Mouse (Mus musculus) heart, postnatal 0 days (tissue): Measurements from ENCODE around the gene Hmgb1. TPM values are rescaled to one million over a fixed set of nuclear protein-coding genes. Genes with fewer than 3 reads are reported as not detected.

Experiments used
- ATAC-seq: fragments of 200-750 bp; cut with Nextera tagmentation; 2 replicates; pipeline ENCODE4 v1.8.0; 2017; ENCODE audit warnings: low read depth, moderate number of reproducible peaks, moderate library complexity; ENCODE audit not compliant: insufficient read depth
- DNase-seq: peaks from one replicate; pipeline ENCODE4 v3.0.0-alpha.2; 2016; ENCODE audit warnings: low spot score
- H3K27ac ChIP-seq: fragments of 300-500 bp; sonication (generic); 2 replicates; pipeline ENCODE4 v1.5.1; 2014; ENCODE audit warnings: low read depth, mild to moderate bottlenecking
- H3K27me3 ChIP-seq: fragments of 300-500 bp; sonication (generic); 2 replicates; pipeline ENCODE4 v1.6.1; 2014; ENCODE audit warnings: low read length, mixed read lengths; ENCODE audit not compliant: control insufficient read depth, insufficient read depth
- H3K36me3 ChIP-seq: fragments of 300-500 bp; sonication (generic); replicated peaks from 2 replicates; pipeline ENCODE4 v1.6.1; 2014; ENCODE audit warnings: low read length, mixed read lengths; ENCODE audit not compliant: control insufficient read depth, insufficient read depth
- H3K4me1 ChIP-seq: fragments of 300-500 bp; sonication (generic); 2 replicates; pipeline ENCODE4 v1.6.1; 2014; ENCODE audit warnings: antibody characterized with exemption; ENCODE audit not compliant: control insufficient read depth, insufficient read depth
- H3K4me2 ChIP-seq: fragments of 300-500 bp; sonication (generic); 2 replicates; pipeline ENCODE4 v1.6.1; 2014; ENCODE audit warnings: low read depth, mild to moderate bottlenecking, low read length, moderate library complexity
- H3K4me3 ChIP-seq: fragments of 300-500 bp; sonication (generic); 2 replicates; pipeline ENCODE4 v1.5.1; 2014; ENCODE audit warnings: low read depth, low read length
- H3K9ac ChIP-seq: fragments of 300-500 bp; sonication (generic); replicated peaks from 2 replicates; pipeline ENCODE4 v1.6.1; 2014; ENCODE audit warnings: low read depth, low read length, mixed read lengths
- H3K9me3 ChIP-seq: fragments of 300-500 bp; sonication (generic); replicated peaks from 2 replicates; pipeline ENCODE4 v1.6.1; 2016; ENCODE audit warnings: low read length; ENCODE audit not compliant: control insufficient read depth
- CTCF ChIP-seq: IDR thresholded peaks from 2 replicates; pipeline ENCODE4 v1.5.1; 2016; ENCODE audit warnings: antibody characterized with exemption, control low read depth, low read depth
- EP300 ChIP-seq: IDR thresholded peaks from 2 replicates; pipeline ENCODE4 v1.6.1; 2016; ENCODE audit warnings: antibody characterized with exemption, low read depth
- WGBS: fragments of 180-500 bp; shearing (Covaris S2); extraction: QIAGEN DNeasy Blood & Tissue Kit; methylation state at CpG from one replicate; pipeline ENCODE4 v1.1.7; 2014; 5-methylcytosine and 5-hydroxymethylcytosine counted together
- polyA plus RNA-seq: library from polyadenylated mRNA; unstranded; fragments of >200 nt; fragmentation: Nextera tagmentation; extraction: Ambion mirVana; gene quantifications from 2 replicates; pipeline ENCODE4 v1.2.1, GENCODE M21; 2015
- total RNA-seq: library from RNA; depleted of rRNA; stranded (reverse); fragments of >200 nt; gene quantifications from 2 replicates; pipeline ENCODE4 v1.2.3, GENCODE M21; 2014; ENCODE audit warnings: low replicate concordance

The Hmgb1 gene
- total and polyA plus RNA-seq, 2 experiments from 2014 or later, result 107 to 540 TPM

DNA sequence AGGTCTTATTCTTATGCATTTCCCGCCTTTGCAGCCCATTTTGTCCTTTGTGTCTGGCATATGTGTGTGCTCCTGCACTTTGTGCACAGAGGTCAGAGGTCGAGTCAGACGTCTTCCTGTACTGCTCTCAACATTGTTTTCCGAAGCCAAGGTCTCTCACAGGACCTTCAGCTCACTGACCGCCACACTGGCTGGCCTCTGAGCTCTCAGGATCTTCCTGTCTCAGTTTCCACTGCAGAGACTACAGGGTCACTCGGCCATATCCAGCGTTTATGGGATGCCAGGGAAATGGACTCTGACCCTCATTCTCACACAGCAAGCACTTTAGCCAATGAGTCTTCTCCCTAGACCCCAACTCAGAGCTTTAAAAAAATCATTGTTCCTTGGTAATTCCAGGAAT, 19.4 kb downstream of the Hmgb1 start:
- Histone ChIP-seq H3K36me3 (no peaks in the 10 kb centered on the region), H3K27ac (no peak overlapping the region), H3K27me3 (no peaks in the 10 kb centered on the region), H3K9ac (no peak overlapping the region), H3K9me3 (no peaks in the 10 kb centered on the region), H3K4me3 (no peak overlapping the region), H3K4me2 (no peak overlapping the region), H3K4me1 (no peaks in the 10 kb centered on the region)
- TF ChIP-seq CTCF (no peak), EP300 (no peak)
- DNase-seq (peak; percentile 23), ATAC-seq (peak; percentile 53; the same call in 1 of the 2 replicates)
- WGBS, result 51% methylated on average over 7 of the region's 7 CpGs

DNA sequence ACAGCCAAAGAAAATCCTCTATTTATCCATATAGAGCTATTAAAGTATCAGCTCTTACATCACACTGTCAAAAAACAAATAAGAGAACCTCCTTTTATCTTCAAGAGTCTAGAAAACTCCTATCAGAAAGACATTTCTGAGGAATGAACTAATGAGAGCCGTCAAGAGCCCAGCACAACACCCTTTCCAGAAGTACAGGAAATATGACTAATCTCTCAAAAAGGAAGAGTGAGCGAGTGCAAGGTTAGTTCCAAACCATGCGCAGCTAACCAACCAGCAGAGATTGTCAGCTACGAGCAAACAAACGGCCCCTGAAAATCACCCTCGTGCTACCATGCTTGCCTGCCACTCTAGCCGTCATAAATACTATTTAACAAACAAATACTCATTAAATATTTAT, 21.4 kb downstream of the Hmgb1 start:
- H3K27me3 ChIP-seq, result no peaks in the 10 kb centered on the region
- no peaks in the 10 kb centered on the region for H3K9me3 ChIP-seq
- H3K36me3 ChIP-seq, result no peaks in the 10 kb centered on the region
- 52% methylated on average over 7 of the region's 7 CpGs for WGBS
- H3K27ac ChIP-seq, result no peak overlapping the region
- ATAC-seq (no peak), DNase-seq (peak; percentile 61)
- no peaks in the 10 kb centered on the region for H3K4me1 ChIP-seq
- no peak overlapping the region for H3K4me3 ChIP-seq
- H3K4me2 ChIP-seq, result no peak overlapping the region
- H3K9ac ChIP-seq, result no peak overlapping the region
- no peak for TF ChIP-seq CTCF
- no peak for TF ChIP-seq EP300

DNA sequence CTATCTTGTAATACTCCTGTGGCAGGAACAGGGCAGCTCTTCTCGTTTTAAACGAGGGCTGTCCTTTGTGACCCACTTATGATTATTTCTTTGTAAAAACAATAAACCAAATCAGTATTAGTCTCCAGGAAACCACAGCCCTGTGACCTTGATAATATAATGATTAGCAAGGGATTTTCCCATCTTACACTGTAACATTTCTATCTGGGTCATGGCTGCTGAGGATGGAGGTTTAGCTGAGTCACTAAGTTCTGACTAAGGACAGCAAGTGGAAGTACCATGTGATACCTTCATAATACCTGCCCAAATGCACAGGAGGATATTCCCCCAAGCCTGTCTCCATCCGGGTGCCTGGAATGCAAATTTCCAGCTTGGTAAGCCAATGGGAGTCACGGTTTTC, 23.8 kb downstream of the Hmgb1 start:
- no peak overlapping the region for H3K9ac ChIP-seq

DNA sequence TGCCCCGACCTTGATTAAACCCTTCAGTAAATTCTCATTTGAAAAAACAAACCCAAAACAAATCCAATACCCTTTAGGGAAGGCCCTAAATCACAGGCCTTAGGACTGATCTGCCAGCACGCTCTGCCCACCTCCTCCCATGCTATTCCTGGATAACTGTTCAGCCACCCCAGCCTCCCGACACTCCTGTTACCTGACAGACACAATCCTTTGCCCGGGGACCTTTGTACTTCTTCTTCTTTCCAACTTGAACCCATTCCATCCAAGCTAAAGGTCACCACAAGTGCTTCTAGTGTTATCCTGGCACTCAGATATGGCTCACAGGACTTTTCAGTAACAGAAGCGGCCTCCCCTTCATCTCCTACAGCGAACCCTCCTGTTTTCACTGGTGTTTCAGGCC, 25.3 kb downstream of the Hmgb1 start:
- no peak overlapping the region for H3K27ac ChIP-seq
- WGBS, result 66% methylated on average over 6 of the region's 6 CpGs
- H3K4me2 ChIP-seq, result no peak overlapping the region
- H3K36me3 ChIP-seq, result no peaks in the 10 kb centered on the region
- H3K27me3 ChIP-seq, result no peaks in the 10 kb centered on the region
- ATAC-seq (no peak), DNase-seq (no peak)
- H3K4me3 ChIP-seq, result no peak overlapping the region
- no peaks in the 10 kb centered on the region for H3K4me1 ChIP-seq
- no peaks in the 10 kb centered on the region for H3K9me3 ChIP-seq
- no peak overlapping the region for H3K9ac ChIP-seq
- TF ChIP-seq EP300 (no peak), CTCF (no peak)

More for the DNA sequence above, 23.8 kb downstream of the Hmgb1 start:
- no peak for DNase-seq
- Histone ChIP-seq H3K4me1 (no peaks in the 10 kb centered on the region), H3K27ac (no peak overlapping the region), H3K27me3 (no peaks in the 10 kb centered on the region), H3K9me3 (no peaks in the 10 kb centered on the region), H3K4me2 (no peak overlapping the region), H3K4me3 (no peak overlapping the region), H3K36me3 (no peaks in the 10 kb centered on the region)
- ATAC-seq, result no peak
- WGBS, result 59% methylated on average over 4 of the region's 4 CpGs
- no peak for TF ChIP-seq EP300
- TF ChIP-seq CTCF, result no peak

DNA sequence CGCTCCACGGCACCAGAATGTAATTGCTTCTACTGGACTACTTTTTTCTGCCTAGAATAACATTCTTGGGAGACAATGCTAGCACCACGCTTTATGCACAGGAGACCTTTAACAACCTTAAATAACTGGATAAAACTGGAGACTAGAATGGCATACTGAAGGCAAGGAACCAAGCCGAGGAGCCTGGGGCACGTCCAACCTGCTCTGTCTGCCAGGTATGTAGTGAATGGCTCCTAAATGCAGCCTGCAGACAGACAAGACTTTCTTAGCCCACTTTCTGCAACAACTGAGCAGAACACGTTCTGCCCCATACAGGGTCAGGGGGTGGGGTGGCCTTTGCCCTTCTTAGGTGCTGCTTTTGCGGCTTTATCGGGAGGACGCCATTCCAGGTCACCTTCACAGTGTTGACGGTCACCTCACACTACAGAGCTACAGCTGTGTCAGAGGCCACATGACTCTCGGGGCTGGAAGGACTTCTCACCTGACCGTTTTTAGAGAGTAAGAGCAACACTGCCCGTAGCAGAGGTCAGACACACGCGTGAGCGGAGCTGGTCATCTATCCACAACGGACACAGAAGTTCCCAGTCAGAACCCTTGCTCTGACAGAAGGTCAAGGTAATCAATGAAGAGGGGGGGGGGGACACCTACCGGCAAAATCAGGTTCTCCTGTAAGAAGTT, 27.3 kb downstream of the Hmgb1 start:
- H3K4me1 ChIP-seq, result no peaks in the 10 kb centered on the region
- WGBS, result 75% methylated on average over 18 of the region's 18 CpGs
- 0 out of 2 replicates have a peak, but pooled peaks have one; percentile 41 for ATAC-seq
- no peak overlapping the region for H3K27ac ChIP-seq
- H3K9me3 ChIP-seq, result no peaks in the 10 kb centered on the region
- no peak overlapping the region for H3K4me2 ChIP-seq
- no peak overlapping the region for H3K4me3 ChIP-seq
- no peak overlapping the region for H3K9ac ChIP-seq
- TF ChIP-seq EP300, result no peak
- no peak for TF ChIP-seq CTCF
- DNase-seq, result no peak
- H3K36me3 ChIP-seq, result no peaks in the 10 kb centered on the region
- no peaks in the 10 kb centered on the region for H3K27me3 ChIP-seq

DNA sequence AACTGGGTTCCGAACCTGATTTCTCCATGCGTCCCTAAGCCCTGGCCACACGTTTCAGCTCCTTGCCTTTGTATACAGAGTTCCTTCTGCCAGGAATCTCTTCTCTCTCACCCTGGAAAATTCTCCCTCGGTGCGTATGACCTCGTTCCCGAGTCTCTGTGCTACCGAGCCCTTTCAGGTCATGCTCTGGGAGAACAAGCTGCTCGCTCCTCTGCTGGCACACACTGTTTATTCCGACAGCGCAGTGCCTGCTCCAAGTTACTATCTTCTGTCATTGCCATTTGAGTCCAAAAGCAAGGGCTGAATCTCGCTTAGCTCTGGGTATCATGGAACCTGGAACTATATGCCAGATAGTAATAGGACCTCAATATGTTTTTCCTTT, 31.5 kb downstream of the Hmgb1 start:
- TF ChIP-seq CTCF (no peak), EP300 (no peak)
- WGBS, result 55% methylated on average over 12 of the region's 12 CpGs
- no peaks in the 10 kb centered on the region for H3K9me3 ChIP-seq
- H3K27me3 ChIP-seq, result no peaks in the 10 kb centered on the region
- H3K4me2 ChIP-seq, result peak overlapping the region; percentile 35; the same call in 1 of the 2 replicates
- H3K4me3 ChIP-seq, result no peak overlapping the region
- no peak for DNase-seq
- no peaks in the 10 kb centered on the region for H3K4me1 ChIP-seq
- H3K27ac ChIP-seq, result 0 out of 2 replicates have a peak overlapping the region, but pooled peaks have one; percentile 8
- H3K36me3 ChIP-seq, result no peaks in the 10 kb centered on the region
- H3K9ac ChIP-seq, result no peak overlapping the region
- peak; percentile 24; the same call in 1 of the 2 replicates for ATAC-seq
